Mouse (Mus musculus) lung, embryonic 14.5 days (tissue): ENCODE data around the gene Dnmbp. TPM values are rescaled to one million over a fixed set of nuclear protein-coding genes. Genes with fewer than 3 reads are reported as not detected.

Experiments used
- ATAC-seq: fragments of 200-750 bp; cut with Nextera tagmentation; 2 replicates; pipeline ENCODE4 v1.8.0; 2017; ENCODE audit warnings: mild to moderate bottlenecking, moderate TSS enrichment, moderate library complexity; ENCODE audit not compliant: insufficient read depth
- DNase-seq: peaks from one replicate; pipeline ENCODE4 v3.0.0-alpha.2; 2015
- H3K27ac ChIP-seq: fragments of 300-500 bp; sonication (generic); 2 replicates; pipeline ENCODE4 v1.5.1; 2014; ENCODE audit warnings: low read depth, mild to moderate bottlenecking, moderate library complexity
- H3K27me3 ChIP-seq: fragments of 300-500 bp; sonication (generic); 2 replicates; pipeline ENCODE4 v1.6.1; 2014; ENCODE audit warnings: low read length, control low read depth; ENCODE audit not compliant: insufficient read depth
- H3K36me3 ChIP-seq: fragments of 300-500 bp; sonication (generic); 2 replicates; pipeline ENCODE4 v1.6.1; 2014; ENCODE audit warnings: control low read depth; ENCODE audit not compliant: insufficient read depth
- H3K4me1 ChIP-seq: fragments of 300-500 bp; sonication (generic); 2 replicates; pipeline ENCODE4 v1.6.1; 2014; ENCODE audit warnings: antibody characterized with exemption, control low read depth; ENCODE audit not compliant: insufficient read depth
- H3K4me2 ChIP-seq: fragments of 300-500 bp; sonication (generic); 2 replicates; pipeline ENCODE4 v1.6.1; 2014; ENCODE audit warnings: mild to moderate bottlenecking
- H3K4me3 ChIP-seq: fragments of 300-500 bp; sonication (generic); 2 replicates; pipeline ENCODE4 v1.5.1; 2014; ENCODE audit warnings: low read depth, low read length
- H3K9ac ChIP-seq: fragments of 300-500 bp; sonication (generic); 2 replicates; pipeline ENCODE4 v1.6.1; 2014
- H3K9me3 ChIP-seq: fragments of 300-500 bp; sonication (generic); 2 replicates; pipeline ENCODE4 v1.6.1; 2016; ENCODE audit warnings: low read depth, low read length, control low read depth
- CTCF ChIP-seq: IDR thresholded peaks from 2 replicates; pipeline ENCODE4 v1.5.1; 2016; ENCODE audit warnings: antibody characterized with exemption, low read depth
- WGBS: fragments of 180-500 bp; shearing (Covaris S2); extraction: QIAGEN DNeasy Blood & Tissue Kit; methylation state at CpG from one replicate; pipeline ENCODE4 v1.1.7; 2014; 5-methylcytosine and 5-hydroxymethylcytosine counted together
- polyA plus RNA-seq: library from polyadenylated mRNA; unstranded; fragments of >200 nt; fragmentation: Nextera tagmentation; extraction: Ambion mirVana; gene quantifications from 2 replicates; pipeline ENCODE4 v1.2.1, GENCODE M21; 2014

The Dnmbp gene
- polyA plus RNA-seq, 1 experiment from 2014 or later: 24.2 TPM

DNA sequence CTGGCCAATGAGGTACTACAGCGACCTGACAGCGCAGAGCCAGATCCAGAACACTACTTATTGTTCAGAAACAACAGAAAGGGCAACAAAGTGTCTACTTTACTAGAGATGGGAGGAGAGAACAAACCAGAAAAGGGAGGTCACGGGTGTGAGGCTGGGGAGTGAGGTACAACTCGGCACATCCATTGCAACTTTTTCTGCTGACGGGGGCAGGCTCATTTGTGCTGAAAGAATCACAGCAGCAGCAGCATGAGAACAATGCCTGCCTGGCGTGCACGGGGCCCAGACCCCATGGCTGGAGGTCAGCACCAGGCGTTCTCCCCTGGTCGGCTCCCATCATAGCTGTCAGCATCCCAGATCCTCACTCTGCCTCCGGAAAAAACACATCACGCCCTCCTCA, 10.1 kb downstream of the Dnmbp start:
- no peak overlapping the region for H3K9ac ChIP-seq
- H3K27me3 ChIP-seq: no peaks in the 10 kb centered on the region
- H3K9me3 ChIP-seq: no peaks in the 10 kb centered on the region
- no peak overlapping the region for H3K4me3 ChIP-seq
- DNase-seq (no peak), ATAC-seq (no peak)
- no peak overlapping the region for H3K27ac ChIP-seq
- WGBS: 43% methylated on average over 11 of the region's 11 CpGs
- H3K4me2 ChIP-seq: no peak overlapping the region
- TF ChIP-seq CTCF: no peak
- 0 out of 2 replicates have a peak, but pooled peaks cover 3% of the 10 kb centered on the region for H3K4me1 ChIP-seq
- H3K36me3 ChIP-seq: no peaks in the 10 kb centered on the region

DNA sequence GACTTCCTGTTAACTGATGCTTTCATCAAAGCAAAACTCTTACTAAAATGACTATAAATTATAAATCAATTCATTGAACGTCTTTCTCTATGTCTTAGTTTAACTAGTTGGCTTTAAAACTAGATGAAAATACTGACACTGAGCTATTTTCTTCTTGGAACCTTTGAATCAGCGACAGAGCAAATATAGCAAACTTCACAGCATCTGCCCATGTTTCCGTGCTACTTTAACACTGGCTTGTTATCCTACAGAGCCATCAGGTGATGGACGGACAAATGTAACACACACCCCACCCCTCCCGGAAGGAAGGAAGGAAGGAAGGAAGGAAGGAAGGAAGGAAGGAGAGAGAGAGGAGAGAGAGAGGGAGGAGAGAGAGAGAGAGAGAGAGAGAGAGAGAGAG, 12.0 kb downstream of the Dnmbp start:
- Histone ChIP-seq H3K4me1 (0 out of 2 replicates have a peak, but pooled peaks cover 3% of the 10 kb centered on the region), H3K4me2 (no peak overlapping the region), H3K36me3 (no peaks in the 10 kb centered on the region; the same call in 1 of the 2 replicates), H3K27ac (no peak overlapping the region), H3K27me3 (no peaks in the 10 kb centered on the region), H3K9ac (no peak overlapping the region), H3K4me3 (no peak overlapping the region), H3K9me3 (no peaks in the 10 kb centered on the region)
- DNase-seq: no peak
- ATAC-seq: no peak
- no peak for TF ChIP-seq CTCF
- WGBS: 64% methylated on average over 5 of the region's 5 CpGs

DNA sequence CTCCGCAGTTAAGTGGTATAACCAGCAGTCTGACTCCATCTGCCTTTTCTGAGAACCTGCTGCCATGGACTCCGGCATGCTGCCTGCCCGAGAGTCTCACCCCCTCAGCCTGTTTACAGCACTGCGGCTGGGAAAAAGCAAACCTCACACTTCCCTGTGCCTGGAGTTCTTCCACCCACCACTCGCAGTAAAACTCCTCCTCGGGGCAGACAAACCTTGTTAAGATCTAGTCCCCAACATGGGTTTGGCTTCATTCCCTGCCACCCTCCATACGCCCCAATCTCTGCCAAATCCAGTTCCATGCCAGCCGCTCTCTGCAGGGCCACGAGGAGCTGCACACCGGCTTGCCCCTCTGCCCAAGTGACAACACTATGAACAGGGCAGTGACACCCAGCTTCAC, 12.9 kb downstream of the Dnmbp start:
- Histone ChIP-seq H3K9ac (no peak overlapping the region), H3K4me2 (no peak overlapping the region), H3K27ac (no peak overlapping the region), H3K9me3 (no peaks in the 10 kb centered on the region), H3K4me3 (no peak overlapping the region), H3K4me1 (0 out of 2 replicates have a peak, but pooled peaks cover 3% of the 10 kb centered on the region), H3K36me3 (no peaks in the 10 kb centered on the region; the same call in 1 of the 2 replicates), H3K27me3 (no peaks in the 10 kb centered on the region)
- ATAC-seq: no peak
- no peak for DNase-seq
- no peak for TF ChIP-seq CTCF
- WGBS: 57% methylated on average over 10 of the region's 10 CpGs

DNA sequence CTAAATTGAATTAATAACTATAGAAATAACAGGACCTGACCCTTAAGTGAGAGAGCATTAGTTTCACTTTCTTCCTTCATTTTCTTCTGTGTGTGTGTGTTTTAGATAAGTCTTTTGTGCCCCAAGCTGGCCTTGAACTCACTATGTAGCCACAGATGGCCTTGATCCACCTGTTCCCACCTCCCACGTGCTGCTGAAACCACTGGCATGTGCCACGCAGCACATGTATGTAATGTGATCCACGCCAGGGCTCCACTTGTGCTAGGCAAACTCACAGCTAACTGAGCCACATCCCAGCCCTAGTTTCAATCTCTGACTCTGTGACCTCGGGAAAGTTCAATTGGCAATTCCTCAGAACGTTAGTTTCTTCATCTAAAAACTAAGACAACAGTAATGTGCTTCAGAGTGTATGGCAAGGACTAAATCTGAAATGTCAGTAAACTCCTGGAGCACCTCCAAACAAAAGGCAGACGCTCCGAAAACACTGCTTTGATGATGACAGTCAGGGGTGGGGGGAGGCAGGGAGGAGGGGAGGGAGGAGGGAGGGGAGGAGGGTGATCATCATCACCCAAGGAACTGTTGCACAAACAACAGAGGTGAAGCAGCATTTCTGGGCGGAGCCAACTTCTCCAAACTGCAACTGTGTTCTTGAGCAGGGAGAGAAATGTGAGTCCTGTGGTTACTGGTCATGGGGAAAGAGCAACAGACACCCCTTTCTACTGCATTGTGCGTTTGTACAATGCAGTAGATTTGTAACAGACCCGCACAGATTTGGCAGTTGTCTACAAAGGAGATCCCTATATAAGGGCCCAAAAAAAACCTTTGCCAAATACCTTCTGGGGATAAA, 13.6 kb downstream of the Dnmbp start:
- Histone ChIP-seq H3K36me3 (no peaks in the 10 kb centered on the region; the same call in 1 of the 2 replicates), H3K4me1 (0 out of 2 replicates have a peak, but pooled peaks cover 3% of the 10 kb centered on the region), H3K4me2 (no peak overlapping the region), H3K27me3 (no peaks in the 10 kb centered on the region), H3K9ac (no peak overlapping the region), H3K4me3 (no peak overlapping the region), H3K27ac (no peak overlapping the region), H3K9me3 (no peaks in the 10 kb centered on the region)
- TF ChIP-seq CTCF: no peak
- ATAC-seq (no peak), DNase-seq (peak; percentile 26)
- 68% methylated on average over 10 of the region's 10 CpGs for WGBS

DNA sequence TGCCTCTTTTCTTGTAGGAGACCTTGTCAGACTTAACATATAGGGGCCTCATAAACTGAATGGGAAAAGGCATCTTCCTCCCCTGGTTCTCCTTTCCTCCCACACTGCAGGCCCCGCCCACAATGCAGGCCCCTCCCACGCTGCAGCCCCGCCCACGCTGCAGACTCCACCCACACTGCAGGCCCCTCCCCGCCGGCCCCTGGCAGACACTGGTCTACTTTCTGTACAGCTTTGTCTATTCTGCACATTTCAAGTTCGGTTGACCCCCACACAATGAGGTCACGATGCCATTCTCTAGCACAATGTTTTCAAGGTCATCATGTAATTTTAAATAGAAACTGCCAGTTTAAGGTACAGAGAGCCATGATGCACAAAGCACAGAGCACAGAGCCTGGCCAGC, 15.6 kb downstream of the Dnmbp start:
- DNase-seq (no peak), ATAC-seq (no peak)
- Histone ChIP-seq H3K9me3 (no peaks in the 10 kb centered on the region), H3K4me3 (no peak overlapping the region), H3K36me3 (no peaks in the 10 kb centered on the region; the same call in 1 of the 2 replicates), H3K27me3 (no peaks in the 10 kb centered on the region), H3K4me1 (peaks cover 5% of the 10 kb centered on the region; the same call in 1 of the 2 replicates), H3K9ac (no peak overlapping the region), H3K27ac (no peak overlapping the region), H3K4me2 (no peak overlapping the region)
- no peak for TF ChIP-seq CTCF
- 66% methylated on average over 8 of the region's 8 CpGs for WGBS

DNA sequence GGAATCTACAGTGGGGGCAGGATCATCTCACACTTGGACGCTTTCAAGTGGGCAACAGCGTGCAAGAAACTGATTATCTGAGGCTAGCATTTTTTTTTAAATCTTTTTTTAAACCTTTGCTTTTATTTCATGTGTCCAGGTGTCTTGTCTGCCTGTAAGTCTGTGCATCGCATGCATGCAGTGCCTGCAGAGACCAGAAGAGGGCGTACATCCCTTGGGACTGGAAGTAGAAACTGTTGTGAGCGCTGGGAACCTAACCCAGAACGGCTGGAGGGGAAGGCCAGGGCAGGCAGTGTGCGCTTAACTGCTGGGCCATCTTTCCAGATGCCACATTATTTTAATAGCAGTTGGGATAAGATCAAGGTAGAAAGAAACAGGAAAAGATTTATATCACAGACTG, 17.0 kb downstream of the Dnmbp start:
- no peaks in the 10 kb centered on the region for H3K9me3 ChIP-seq
- no peak overlapping the region for H3K27ac ChIP-seq
- H3K4me1 ChIP-seq: peaks cover 5% of the 10 kb centered on the region; the same call in 1 of the 2 replicates
- H3K4me2 ChIP-seq: no peak overlapping the region
- H3K27me3 ChIP-seq: no peaks in the 10 kb centered on the region
- no peaks in the 10 kb centered on the region; the same call in 1 of the 2 replicates for H3K36me3 ChIP-seq
- ATAC-seq: no peak
- no peak for DNase-seq
- H3K9ac ChIP-seq: no peak overlapping the region
- TF ChIP-seq CTCF: peak; percentile 41
- 92% methylated on average over 7 of the region's 7 CpGs for WGBS
- no peak overlapping the region for H3K4me3 ChIP-seq

DNA sequence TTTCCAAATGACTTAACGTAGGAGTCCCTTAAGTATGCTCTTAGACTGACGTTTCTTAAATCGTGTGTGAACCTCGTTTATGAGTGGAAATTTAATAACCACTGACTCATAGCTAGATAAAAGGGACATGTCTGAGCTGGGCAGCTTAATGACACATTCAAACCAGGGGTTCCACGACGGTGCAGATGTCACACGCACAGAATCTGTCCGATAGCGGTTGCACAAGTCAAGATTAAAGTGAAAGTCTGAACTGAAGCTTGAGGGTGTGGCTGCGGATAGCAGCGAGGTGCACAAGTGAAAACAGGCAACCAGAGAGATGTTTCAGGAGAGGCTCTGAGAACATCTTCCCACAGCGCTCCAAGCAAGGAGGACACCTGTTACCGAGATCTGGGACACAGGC, 18.6 kb downstream of the Dnmbp start:
- Histone ChIP-seq H3K4me1 (peaks cover 6% of the 10 kb centered on the region), H3K27me3 (no peaks in the 10 kb centered on the region), H3K4me3 (no peak overlapping the region), H3K36me3 (no peaks in the 10 kb centered on the region; the same call in 1 of the 2 replicates), H3K9ac (no peak overlapping the region), H3K27ac (no peak overlapping the region), H3K9me3 (no peaks in the 10 kb centered on the region), H3K4me2 (no peak overlapping the region)
- no peak for ATAC-seq
- DNase-seq: no peak
- 54% methylated on average over 13 of the region's 13 CpGs for WGBS
- TF ChIP-seq CTCF: no peak
